Mouse (Mus musculus): Measurements from ENCODE around the gene Ndufa12.

The Ndufa12 gene

GRCm38 (mm10) chr10:94198482-94199405 is at the start of gene Ndufa12:
Gene Ndufa12, plus strand, starts transcription at chr10:94198720.
- CTCF ChIA-PET = interaction anchor here (0.5 kb wide), 1 partner anchor 444 kb away, joined by 4 read pairs; no protein-coding TSS in a partner anchor

- CTCF ChIA-PET = no interaction called here
These were observed 47.0 kb upstream of the Ndufa12 start for GRCm38 (mm10) chr10:94151488-94151887.

GRCm38 (mm10) chr10:94153841-94154240 is 44.7 kb upstream of the Ndufa12 start:
- CTCF ChIA-PET = no interaction called here

DNA sequence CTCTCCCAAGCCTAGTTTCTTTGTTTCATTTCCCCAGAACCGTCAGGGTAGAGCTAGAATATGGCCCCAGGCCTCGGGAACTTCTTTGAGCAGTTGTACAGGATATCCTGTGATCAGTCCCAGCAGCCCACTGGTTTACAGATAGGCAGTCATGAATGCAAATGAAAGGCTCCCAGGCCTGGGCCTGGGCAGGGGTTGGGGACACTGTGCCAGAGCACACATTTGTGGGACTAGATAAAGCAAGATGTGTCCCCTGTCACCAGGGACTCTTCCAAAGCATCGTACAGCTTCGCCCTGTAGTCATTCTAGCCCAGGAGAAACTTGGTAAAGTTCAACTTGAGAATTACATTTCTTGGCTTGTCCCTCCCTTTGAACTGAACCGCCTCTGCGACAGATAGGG is 39.6 kb upstream of the Ndufa12 start:
- CTCF ChIA-PET = no interaction called here

DNA sequence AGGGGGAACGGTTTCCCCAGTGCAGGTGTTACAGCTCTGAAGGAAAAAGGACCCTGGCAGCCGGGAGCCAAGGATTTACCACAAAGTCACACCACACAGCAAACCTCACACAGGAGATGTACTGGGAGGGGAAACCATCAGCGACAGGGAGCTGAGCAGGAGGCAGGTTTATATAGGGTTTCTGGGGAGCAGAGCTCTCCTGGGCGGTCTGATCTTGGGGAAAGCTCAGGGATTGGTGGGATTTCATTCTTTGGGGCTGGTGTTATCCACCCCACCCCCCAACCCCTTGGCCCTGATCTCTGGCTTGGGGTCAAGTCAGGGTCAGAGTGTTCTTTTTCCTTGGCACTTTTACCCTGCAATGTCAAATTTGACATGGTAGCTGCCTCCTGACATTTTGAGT is 39.1 kb upstream of the Ndufa12 start:
- CTCF ChIA-PET = no interaction called here

DNA sequence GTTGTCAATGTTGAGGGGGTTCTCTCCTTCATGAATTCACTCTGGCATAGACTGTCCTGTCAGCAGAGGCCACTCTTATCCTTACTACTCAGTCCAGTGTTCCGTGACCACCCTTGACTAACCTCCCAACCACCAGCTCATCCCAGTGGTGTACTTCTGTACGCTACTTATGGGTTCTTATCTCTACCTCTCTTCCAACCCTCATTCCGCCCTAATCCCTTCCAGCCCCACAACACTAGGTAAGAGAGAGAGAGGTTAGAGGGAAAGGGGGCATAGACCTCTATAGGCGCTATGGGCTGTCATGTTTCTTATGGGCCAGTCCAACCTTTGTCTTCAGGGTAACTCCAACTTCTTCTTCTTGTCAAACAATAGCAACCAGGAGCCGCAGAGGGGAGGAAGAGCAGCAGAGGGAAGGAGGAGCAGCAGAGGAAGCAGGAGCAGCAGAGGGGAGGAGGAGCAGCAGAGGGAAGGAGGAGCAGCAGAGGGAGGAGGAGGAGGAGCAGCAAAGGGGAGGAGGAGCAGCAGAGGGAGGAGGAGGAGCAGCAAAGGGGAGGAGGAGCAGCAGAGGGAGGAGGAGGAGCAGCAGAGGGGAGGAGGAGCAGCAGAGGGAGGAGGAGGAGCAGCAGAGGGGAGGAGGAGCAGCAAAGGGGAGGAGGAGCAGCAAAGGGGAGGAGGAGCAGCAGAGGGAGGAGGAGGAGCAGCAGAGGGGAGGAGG is 37.3 kb upstream of the Ndufa12 start:
- CTCF ChIA-PET = no interaction called here

DNA sequence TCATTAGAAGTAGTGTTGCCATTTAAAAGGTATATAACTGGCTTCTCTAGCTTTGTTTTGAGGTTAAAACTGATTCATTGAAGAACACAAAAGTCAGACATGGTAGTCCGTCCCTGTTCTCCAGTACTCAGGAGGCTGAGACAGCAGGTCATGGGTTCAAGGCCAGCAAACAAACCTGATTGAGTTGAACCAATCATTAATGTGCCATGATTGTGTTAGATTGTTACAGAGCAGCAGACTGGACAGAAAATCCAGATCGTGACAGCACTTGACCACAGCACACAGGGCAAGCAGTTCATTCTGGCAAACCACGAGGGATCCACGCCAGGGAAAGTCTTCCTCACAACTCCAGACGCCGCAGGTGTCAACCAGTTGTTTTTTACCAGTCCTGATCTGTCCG is 36.5 kb upstream of the Ndufa12 start:
- CTCF ChIA-PET = no interaction called here

- CTCF ChIA-PET = no interaction called here
These were observed 34.2 kb upstream of the Ndufa12 start for GRCm38 (mm10) chr10:94164104-94164845.

DNA sequence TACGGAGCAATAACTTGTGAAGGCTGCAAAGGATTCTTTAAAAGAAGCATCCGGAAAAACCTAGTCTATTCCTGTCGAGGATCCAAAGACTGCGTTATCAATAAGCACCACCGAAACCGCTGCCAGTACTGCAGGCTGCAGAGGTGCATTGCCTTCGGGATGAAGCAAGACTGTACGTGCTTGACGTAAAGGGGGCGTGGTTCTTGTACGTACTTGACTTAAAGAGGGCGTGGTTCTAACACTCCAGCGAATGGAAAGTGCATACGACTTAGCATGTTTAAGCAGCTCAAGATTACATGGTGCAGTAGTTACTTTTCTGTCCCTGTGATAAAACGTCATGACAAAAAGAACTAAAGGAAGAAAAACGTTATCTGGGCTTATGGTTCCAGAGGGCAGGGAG is 33.1 kb upstream of the Ndufa12 start:
- CTCF ChIA-PET = no interaction called here

GRCm38 (mm10) chr10:94167051-94167750 is 31.3 kb upstream of the Ndufa12 start:
- CTCF ChIA-PET = no interaction called here

DNA sequence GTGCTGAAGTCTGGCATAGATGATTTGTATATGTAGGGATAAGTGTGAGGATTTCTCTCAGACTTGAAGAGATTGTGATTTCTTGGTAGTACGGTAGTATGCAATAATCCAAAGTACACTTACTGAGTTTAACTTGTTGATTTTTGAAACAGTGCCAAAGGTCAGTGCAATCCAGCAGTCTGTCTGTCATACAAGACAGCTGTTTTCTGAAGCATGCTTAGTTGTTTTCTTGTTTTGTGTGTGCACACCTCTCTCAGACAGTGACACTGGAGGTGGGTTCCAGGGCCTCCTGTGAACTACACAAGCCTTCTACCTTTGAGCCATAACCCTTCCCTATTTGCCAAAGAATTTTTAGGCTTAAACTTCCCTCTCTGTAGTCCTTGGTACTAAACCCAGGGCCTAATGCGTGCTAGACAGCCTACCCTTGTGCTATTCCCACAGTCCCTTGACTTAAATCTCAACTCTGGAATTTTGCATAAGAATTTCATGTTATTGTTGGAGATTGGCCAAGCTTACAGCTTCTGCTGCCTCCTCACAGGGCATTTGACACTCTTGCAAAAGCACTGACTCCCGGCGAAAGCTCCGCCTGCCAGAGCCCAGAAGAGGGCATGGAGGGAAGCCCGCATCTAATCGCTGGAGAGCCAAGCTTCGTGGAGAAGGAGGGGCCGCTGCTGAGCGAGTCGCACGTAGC is 26.9 kb upstream of the Ndufa12 start:
- CTCF ChIA-PET = interaction anchor here (0.5 kb wide), 1 partner anchor 81 kb away, joined by 3 read pairs; no protein-coding TSS in a partner anchor

DNA sequence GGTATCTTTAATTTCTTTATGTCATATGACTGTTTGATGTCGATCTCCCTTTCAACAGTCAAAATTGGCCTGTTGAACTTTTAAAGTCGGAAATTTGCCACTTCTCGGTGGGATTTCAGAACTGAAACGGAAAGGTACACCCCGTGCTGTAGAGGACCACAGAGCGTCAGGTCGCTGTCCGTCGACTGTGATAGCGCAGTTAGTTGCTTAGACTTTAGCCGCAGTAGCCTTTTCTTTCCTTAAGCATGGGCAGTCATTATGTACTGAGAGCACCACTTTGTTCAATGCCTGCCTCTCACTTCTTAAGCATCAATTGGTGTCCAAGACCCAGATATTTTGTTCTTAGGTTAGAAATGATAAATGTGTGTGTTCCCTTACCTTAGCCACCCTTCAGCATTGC is 26.4 kb upstream of the Ndufa12 start:
- CTCF ChIA-PET = interaction anchor here (0.5 kb wide), 1 partner anchor 80 kb away, joined by 3 read pairs; no protein-coding TSS in a partner anchor

DNA sequence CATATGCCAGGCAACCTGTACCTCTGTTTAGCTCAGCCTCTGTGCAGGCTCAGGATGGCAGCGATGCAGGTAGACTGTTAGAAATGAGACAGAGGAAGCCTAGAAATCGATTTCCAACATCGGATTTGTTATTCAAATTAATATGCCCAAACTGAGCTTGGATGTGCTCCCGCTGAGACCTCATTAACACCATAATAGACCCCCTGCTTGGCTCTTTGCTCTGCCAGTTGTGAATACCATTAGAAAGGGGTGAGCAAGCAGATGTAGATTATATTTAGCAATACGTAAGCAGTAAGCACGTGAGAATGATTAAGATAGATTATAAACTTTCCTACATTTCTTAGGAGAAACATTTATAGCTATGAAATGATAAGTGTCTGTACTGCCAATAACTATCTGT is 25.8 kb upstream of the Ndufa12 start:
- CTCF ChIA-PET = interaction anchor here (0.6 kb wide), 1 partner anchor 863 kb away, joined by 5 read pairs; no protein-coding TSS in a partner anchor

- CTCF ChIA-PET = no interaction called here
These were observed 23.9 kb upstream of the Ndufa12 start for GRCm38 (mm10) chr10:94174652-94175051.

DNA sequence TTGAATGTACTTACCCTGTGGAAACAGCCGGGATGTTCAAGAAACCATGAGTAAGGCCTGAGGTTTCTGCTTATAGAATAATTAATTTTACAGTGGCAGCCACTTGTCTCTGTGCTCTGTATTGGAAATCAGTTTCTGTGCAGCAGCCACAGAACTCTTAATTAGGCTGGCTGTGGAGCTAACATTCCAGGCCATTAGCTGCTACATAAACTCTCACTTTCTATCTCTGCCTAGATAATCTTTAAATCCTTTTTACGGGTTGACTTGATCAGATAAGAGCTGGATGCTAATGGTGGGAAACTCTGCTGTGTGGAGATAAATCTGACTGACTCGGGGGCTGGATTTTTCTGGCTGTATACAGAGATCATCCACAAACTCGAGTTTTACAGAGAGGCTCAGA is 15.3 kb upstream of the Ndufa12 start:
- CTCF ChIA-PET = no interaction called here

DNA sequence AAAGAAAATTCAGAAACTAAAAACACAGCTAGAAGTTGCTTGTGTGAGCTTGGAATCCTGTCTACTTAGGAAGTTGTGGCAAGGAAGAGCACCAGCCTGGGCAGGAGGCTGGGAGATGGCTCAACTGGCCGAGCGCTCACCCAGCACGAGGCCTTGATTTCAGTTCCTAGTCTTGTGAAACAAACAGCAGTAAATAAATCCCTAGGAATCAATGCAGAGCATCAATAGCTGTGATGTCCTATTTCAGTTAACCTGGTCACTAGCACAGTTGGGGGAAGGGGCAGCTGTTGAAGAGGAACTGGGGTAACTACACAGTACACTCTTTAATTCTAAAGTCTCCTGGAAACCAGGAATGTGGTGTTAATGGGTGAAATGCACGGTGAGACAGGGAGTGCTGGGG is 6.5 kb downstream of the Ndufa12 start:
- CTCF ChIA-PET = no interaction called here

GRCm38 (mm10) chr10:94210718-94211618 is 12.4 kb downstream of the Ndufa12 start:
- CTCF ChIA-PET = no interaction called here

- CTCF ChIA-PET = no interaction called here
These were observed 13.2 kb downstream of the Ndufa12 start for GRCm38 (mm10) chr10:94211725-94212124.

GRCm38 (mm10) chr10:94225026-94225750 is 26.7 kb downstream of the Ndufa12 start:
- CTCF ChIA-PET = no interaction called here
